Mouse (Mus musculus) embryonic fibroblast, embryonic 13.5 days (primary cell): ENCODE measurements around the gene Tex11. TPM values are rescaled to one million over a fixed set of nuclear protein-coding genes. Genes with fewer than 3 reads are reported as not detected.

Source experiments
- H3K27ac ChIP-seq: 2 replicates; pipeline ENCODE4 v1.5.1; 2012; ENCODE audit warnings: low read length, control low read depth, inconsistent platforms; ENCODE audit not compliant: insufficient read depth
- H3K4me1 ChIP-seq: 2 replicates; pipeline ENCODE4 v1.6.1; 2011; ENCODE audit warnings: low read length; ENCODE audit not compliant: control insufficient read depth, insufficient read depth
- H3K4me3 ChIP-seq: 2 replicates; pipeline ENCODE4 v1.5.1; 2011; ENCODE audit warnings: mild to moderate bottlenecking, control low read depth, low read length; ENCODE audit not compliant: insufficient read depth
- CTCF ChIP-seq: IDR thresholded peaks from 2 replicates; pipeline ENCODE4 v1.5.1; 2011; ENCODE audit warnings: mild to moderate bottlenecking, control low read depth, low read length, moderate library complexity, borderline replicate concordance; ENCODE audit not compliant: insufficient read depth
- POLR2A ChIP-seq: IDR thresholded peaks from 2 replicates; pipeline ENCODE4 v1.6.1; 2011; ENCODE audit warnings: low read depth, mild to moderate bottlenecking, control low read depth, low read length, moderate library complexity
- polyA plus RNA-seq: library from polyadenylated mRNA; stranded (reverse); fragments of >200 nt; gene quantifications from 2 replicates; pipeline ENCODE4 v1.2.4, GENCODE M21; 2011; ENCODE audit warnings: low read depth; ENCODE audit not compliant: missing spikeins, insufficient read length

Gene Tex11
- polyA plus RNA-seq, 1 experiment, result not detected

DNA sequence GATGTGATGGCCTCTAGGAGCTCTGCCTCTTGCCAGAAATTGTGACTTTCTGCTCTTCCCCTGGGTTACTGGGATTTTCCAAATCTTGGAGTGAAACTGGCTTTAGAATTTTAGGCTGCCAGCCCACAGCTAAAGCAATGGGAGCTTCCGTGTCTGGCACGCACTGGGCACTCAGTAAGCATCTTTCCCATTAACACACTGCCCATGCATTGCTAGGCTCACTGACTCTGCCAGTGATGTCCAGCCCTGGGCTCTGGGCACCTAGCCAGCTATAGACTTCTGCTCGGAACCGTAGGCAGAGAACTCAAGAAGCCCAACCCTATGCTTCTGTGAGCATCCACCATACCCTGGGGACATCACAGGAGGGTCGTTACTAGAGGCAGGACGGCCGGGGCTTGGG, 243.7 kb downstream of the Tex11 start:
- TF ChIP-seq CTCF, result no peak
- TF ChIP-seq POLR2A, result no peak
- no peaks in the 10 kb centered on the region for H3K4me1 ChIP-seq
- no peak overlapping the region for H3K27ac ChIP-seq
- no peak overlapping the region for H3K4me3 ChIP-seq

- Histone ChIP-seq H3K4me3 (no peak overlapping the region), H3K4me1 (no peaks in the 10 kb centered on the region), H3K27ac (no peak overlapping the region)
- TF ChIP-seq POLR2A, result no peak
- TF ChIP-seq CTCF, result no peak
These were observed 245.3 kb downstream of the Tex11 start for GRCm38 (mm10) chrX:100814139-100814538.

- Histone ChIP-seq H3K27ac (no peak overlapping the region), H3K4me1 (no peaks in the 10 kb centered on the region), H3K4me3 (no peak overlapping the region)
- no peak for TF ChIP-seq CTCF
- no peak for TF ChIP-seq POLR2A
These were observed 248.3 kb downstream of the Tex11 start for GRCm38 (mm10) chrX:100811129-100811528.

DNA sequence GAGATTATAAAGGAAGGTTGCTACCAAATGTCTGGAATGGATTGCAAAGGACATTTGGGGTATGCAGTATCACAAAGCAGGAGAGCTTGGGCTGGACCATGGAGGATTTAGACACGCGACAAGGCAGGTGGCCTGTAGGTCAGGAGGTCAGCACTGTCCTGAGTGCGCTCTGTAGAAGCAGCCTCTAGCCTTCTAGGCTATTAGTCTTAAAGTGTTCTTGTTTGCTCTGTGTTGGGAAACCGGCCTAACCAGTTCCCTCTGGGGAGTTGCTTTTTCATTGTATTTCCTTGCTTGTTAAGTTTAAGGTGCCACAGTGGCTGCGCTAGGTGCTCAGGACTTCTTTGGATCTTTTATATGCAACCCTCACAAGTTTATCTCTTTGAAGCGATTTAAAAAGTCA, 257.4 kb downstream of the Tex11 start:
- Histone ChIP-seq H3K4me3 (no peak overlapping the region), H3K27ac (no peak overlapping the region), H3K4me1 (no peaks in the 10 kb centered on the region)
- no peak for TF ChIP-seq CTCF
- no peak for TF ChIP-seq POLR2A

GRCm38 (mm10) chrX:100800643-100801042, 258.8 kb downstream of the Tex11 start:
- H3K4me3 ChIP-seq, result no peak overlapping the region
- TF ChIP-seq POLR2A (no peak), CTCF (no peak)
- no peak overlapping the region for H3K27ac ChIP-seq
- no peaks in the 10 kb centered on the region for H3K4me1 ChIP-seq

GRCm38 (mm10) chrX:100797851-100798527, 261.5 kb downstream of the Tex11 start:
- Histone ChIP-seq H3K27ac (no peak overlapping the region), H3K4me1 (no peaks in the 10 kb centered on the region), H3K4me3 (no peak overlapping the region)
- TF ChIP-seq CTCF, result no peak
- no peak for TF ChIP-seq POLR2A

- Histone ChIP-seq H3K4me3 (no peak overlapping the region), H3K4me1 (no peaks in the 10 kb centered on the region), H3K27ac (no peak overlapping the region)
- TF ChIP-seq POLR2A (no peak), CTCF (no peak)
These were observed 262.1 kb downstream of the Tex11 start for GRCm38 (mm10) chrX:100797370-100797769.

DNA sequence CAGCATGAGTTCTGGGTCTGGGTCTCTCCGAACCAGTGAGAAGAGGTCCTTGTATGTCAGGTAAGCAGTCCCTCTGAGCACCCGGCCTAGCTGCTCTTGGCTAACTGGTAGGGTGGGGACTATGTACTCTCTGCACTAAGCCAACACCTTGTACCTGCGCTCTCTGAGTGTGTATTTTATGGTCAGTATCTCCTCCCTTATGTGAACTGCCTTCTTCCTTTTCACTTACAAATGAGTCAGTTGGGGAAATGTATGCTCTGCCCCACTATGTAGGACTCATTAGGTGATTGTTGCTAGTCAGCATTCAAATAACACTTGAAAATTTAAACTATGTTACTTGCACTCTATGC, 262.8 kb downstream of the Tex11 start:
- no peak overlapping the region for H3K4me3 ChIP-seq
- H3K4me1 ChIP-seq, result no peaks in the 10 kb centered on the region
- no peak overlapping the region for H3K27ac ChIP-seq
- no peak for TF ChIP-seq CTCF
- TF ChIP-seq POLR2A, result no peak

DNA sequence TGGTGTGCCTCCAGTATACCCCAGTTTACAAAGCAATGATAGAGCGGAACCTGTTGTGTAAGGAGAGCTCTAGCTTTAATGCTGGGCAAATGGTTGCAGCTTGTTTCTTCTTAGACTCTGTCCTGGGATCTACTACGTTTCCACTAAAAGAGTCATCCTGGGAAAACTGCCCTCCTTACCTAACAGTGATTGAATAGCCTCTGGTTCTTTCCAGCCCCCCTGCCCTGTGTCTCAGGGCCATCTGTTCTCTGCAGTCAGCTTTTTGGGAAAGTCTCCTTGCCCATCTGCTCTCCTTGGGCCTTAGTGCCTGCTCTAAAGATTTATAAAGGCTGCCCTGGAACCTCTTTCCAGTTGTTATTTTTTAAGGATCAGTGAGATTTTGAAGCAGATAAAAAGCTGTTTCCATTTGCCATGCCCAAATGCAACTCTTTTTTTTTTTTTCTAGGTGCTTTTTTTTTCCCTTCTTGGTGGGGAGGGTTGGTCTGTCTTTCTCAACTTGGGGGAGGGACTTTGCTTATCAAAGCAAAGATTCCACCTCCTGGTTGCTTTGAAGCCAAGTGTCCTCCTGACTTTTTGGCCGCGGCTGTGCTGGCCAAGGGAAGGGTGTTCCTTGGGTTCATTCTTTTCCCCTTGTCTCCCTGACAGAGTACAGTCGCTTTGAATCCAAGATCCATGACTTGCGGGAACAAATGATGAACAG, 263.3 kb downstream of the Tex11 start:
- no peak overlapping the region for H3K4me3 ChIP-seq
- no peak overlapping the region for H3K27ac ChIP-seq
- H3K4me1 ChIP-seq, result no peaks in the 10 kb centered on the region
- no peak for TF ChIP-seq POLR2A
- no peak for TF ChIP-seq CTCF

GRCm38 (mm10) chrX:100789322-100789721, 270.1 kb downstream of the Tex11 start:
- no peak overlapping the region for H3K27ac ChIP-seq
- no peaks in the 10 kb centered on the region for H3K4me1 ChIP-seq
- TF ChIP-seq CTCF (no peak), POLR2A (no peak)
- H3K4me3 ChIP-seq, result no peak overlapping the region

Other genes with a start within 250 kb of the Tex11 start
- gene Slc7a3, start 26.4 kb upstream of the Tex11 start, polyA plus RNA-seq, result 27.7 and 49.1 TPM in 2 replicates
- 73.9 and 83.3 TPM in 2 replicates for gene Snx12, start 162.9 kb upstream of the Tex11 start, polyA plus RNA-seq
- 12.8 and 15.3 TPM in 2 replicates for gene Foxo4, start 194.9 kb upstream of the Tex11 start, polyA plus RNA-seq
- gene Gm614, start 204.3 kb upstream of the Tex11 start, polyA plus RNA-seq, result not detected in 2 replicates
- 4.6 and 4.8 TPM in 2 replicates for gene Il2rg, start 208.6 kb upstream of the Tex11 start, polyA plus RNA-seq
- not detected in 2 replicates for gene Gm20489, start 209.4 kb upstream of the Tex11 start, polyA plus RNA-seq
- 45.8 and 47.9 TPM in 2 replicates for gene Med12, start 214.4 kb upstream of the Tex11 start, polyA plus RNA-seq
- gene Nlgn3, start 239.5 kb upstream of the Tex11 start, polyA plus RNA-seq, result 0.47 and 0.91 TPM in 2 replicates